ENCODE assay signal across 9 mouse cellular contexts in genomic region chr1:74298996-74299395, GRCm38 (mm10). TPM values are rescaled to one million over a fixed set of nuclear protein-coding genes. Genes with fewer than 3 reads are reported as not detected.
DNase-seq lines count a peak whose midpoint lies in the region; ATAC-seq and TF ChIP-seq lines count a peak whose summit lies in the region.
"Had no signal": no experiment of that assay in that cellular context is flagged by ENCODE, and none has a peak within 500 bp of the region (broad histone marks: within the 10 kb centered on the region; RNA-seq: fewer than 3 reads in every experiment).

No protein-coding gene starts in this region.

- no peak overlapping the region for H3K9ac ChIP-seq in limb, embryonic 15.5 days
- H3K9ac ChIP-seq: liver, embryonic 14.5 days had no signal

- no peaks in the 10 kb centered on the region for H3K9me3 ChIP-seq in limb, embryonic 15.5 days
- no peaks in the 10 kb centered on the region for H3K9me3 ChIP-seq in limb, embryonic 10.5 days (replicated peaks)

- H3K4me2 ChIP-seq in limb, embryonic 15.5 days: no peak overlapping the region

- peaks cover 3% of the 10 kb centered on the region; the same call in 1 of the 2 replicates for H3K36me3 ChIP-seq in limb, embryonic 15.5 days
- H3K36me3 ChIP-seq in limb, embryonic 10.5 days: peaks cover 7% of the 10 kb centered on the region
- H3K36me3 ChIP-seq in thymus, adult 2 months (ENCODE audit: control insufficient read depth, insufficient read depth, low read length): no peaks in the 10 kb centered on the region

- TF ChIP-seq POLR2A in thymus, adult 2 months (IDR thresholded peaks at IDR 0.05; ENCODE audit: control insufficient read depth, extremely low read depth, insufficient read depth, low read length, poor library complexity): no peak

- H3K4me1 ChIP-seq in limb, embryonic 15.5 days: peaks cover 78% of the 10 kb centered on the region
- peaks cover 44% of the 10 kb centered on the region for H3K4me1 ChIP-seq in limb, embryonic 10.5 days
- peaks cover 15% of the 10 kb centered on the region for H3K4me1 ChIP-seq in thymus, adult 2 months (replicated peaks; ENCODE audit: control insufficient read depth, insufficient read depth, low read length)

- no peak for TF ChIP-seq CTCF in thymus, adult 2 months (IDR thresholded peaks at IDR 0.05; ENCODE audit: borderline replicate concordance, control insufficient read depth, extremely low read depth, insufficient read depth, low read length, poor library complexity)

- peak overlapping the region; percentile 97 for H3K27ac ChIP-seq in limb, embryonic 15.5 days
- H3K27ac ChIP-seq in limb, embryonic 10.5 days: no peak overlapping the region
- no peak overlapping the region for H3K27ac ChIP-seq in thymus, adult 2 months (ENCODE audit: control insufficient read depth, insufficient read depth, low read length)
- H3K27ac ChIP-seq: liver, embryonic 14.5 days had no signal

- H3K4me3 ChIP-seq in limb, embryonic 15.5 days: no peak overlapping the region
- no peak overlapping the region for H3K4me3 ChIP-seq in limb, embryonic 10.5 days
- H3K4me3 ChIP-seq in thymus, adult 2 months (ENCODE audit: control insufficient read depth, insufficient read depth, low read length): no peak overlapping the region

- H3K27me3 ChIP-seq in limb, embryonic 15.5 days: no peaks in the 10 kb centered on the region
- no peaks in the 10 kb centered on the region for H3K27me3 ChIP-seq in limb, embryonic 10.5 days (ENCODE audit: low read depth, poor library complexity, severe bottlenecking)
- no peaks in the 10 kb centered on the region; the same call in 1 of the 2 replicates for H3K27me3 ChIP-seq in thymus, adult 2 months (ENCODE audit: control insufficient read depth, insufficient read depth, low read length)

- no peak for ATAC-seq in limb, embryonic 15.5 days (ENCODE audit: insufficient number of reproducible peaks, low FRiP score, low TSS enrichment, low read depth)
- ATAC-seq in erythroblast, adult 5-6 weeks (replicated peaks; ENCODE audit: low FRiP score, poor library complexity, severe bottlenecking): no peak

- 44% methylated on average over 5 of the region's 5 CpGs for WGBS in limb, embryonic 15.5 days
- 75% methylated on average over 5 of the region's 5 CpGs for WGBS in limb, embryonic 10.5 days
- 88% methylated on average over 5 of the region's 5 CpGs for WGBS in thymus, adult 2 months

- no peak for DNase-seq in limb, embryonic 10.5 days (ENCODE audit: low spot score)
- peak; percentile 44 to 67 for DNase-seq in cerebellum, postnatal 10 days
- peak; percentile 55 for DNase-seq in heart, adult 8-10 months (ENCODE audit: low spot score)
- DNase-seq in lung, postnatal 25 days (ENCODE audit: low spot score): peak; percentile 69
- DNase-seq in thymus, adult 2 months: no peak
- DNase-seq in layer of hippocampus, postnatal 14 days (ENCODE audit: low spot score in 2 of 2): no peak

RNA-seq across cellular contexts. Expression of gene Tmbim1, which starts 6.4 kb away (rescaled TPM):
- polyA plus RNA-seq in limb, embryonic 15.5 days (2015; fragmentation: Nextera tagmentation; extraction: Ambion mirVana): 58.8 and 69.6 TPM in 2 replicates
- 10.7 and 12.0 TPM in 2 replicates for polyA plus RNA-seq in limb, embryonic 10.5 days (2016; fragmentation: Nextera tagmentation; extraction: Ambion mirVana)
- total RNA-seq in heart, adult 8-10 months (2022): 10 to 100 TPM; 40.4 to 45.1 (median 44.2) TPM
- polyA plus RNA-seq in thymus, adult 2 months (2012; rRNA removed): 55.5 and 69.2 TPM in 2 replicates
- total RNA-seq in layer of hippocampus, postnatal 14 days (2021): 10 to 100 TPM; 19.5 to 19.7 TPM
- 2.1 and 4.2 TPM in 2 replicates for total RNA-seq in erythroblast, adult 5-6 weeks (2015; ENCODE audit: low replicate concordance)
- 1.9 and 2.6 TPM in 2 replicates for total RNA-seq in erythroblast, adult 5-6 weeks (2017; ENCODE audit: low replicate concordance)

RNA-seq across cellular contexts. Expression of gene Pnkd, which starts 14.3 kb away (rescaled TPM):
- 104 and 114 TPM in 2 replicates for polyA plus RNA-seq in limb, embryonic 15.5 days (2015; fragmentation: Nextera tagmentation; extraction: Ambion mirVana)
- polyA plus RNA-seq in limb, embryonic 10.5 days (2016; fragmentation: Nextera tagmentation; extraction: Ambion mirVana): 113 and 121 TPM in 2 replicates
- 100 to 1,000 TPM; 125 to 142 (median 135) TPM for total RNA-seq in heart, adult 8-10 months (2022)
- polyA plus RNA-seq in thymus, adult 2 months (2012; rRNA removed): 41.1 and 50.1 TPM in 2 replicates
- 100 to 1,000 TPM; 143 to 157 TPM for total RNA-seq in layer of hippocampus, postnatal 14 days (2021)
- 7.1 and 17.7 TPM in 2 replicates for total RNA-seq in erythroblast, adult 5-6 weeks (2015; ENCODE audit: low replicate concordance)
- 2.4 TPM in 1 of 2 replicates, not detected in the other for total RNA-seq in erythroblast, adult 5-6 weeks (2017; ENCODE audit: low replicate concordance)

RNA-seq across cellular contexts. Expression of gene Aamp, which starts 14.5 kb away (rescaled TPM):
- 232 and 249 TPM in 2 replicates for polyA plus RNA-seq in limb, embryonic 15.5 days (2015; fragmentation: Nextera tagmentation; extraction: Ambion mirVana)
- 263 and 272 TPM in 2 replicates for polyA plus RNA-seq in limb, embryonic 10.5 days (2016; fragmentation: Nextera tagmentation; extraction: Ambion mirVana)
- total RNA-seq in heart, adult 8-10 months (2022): 100 to 1,000 TPM in 2 of 4 experiments, 10 to 100 TPM in 2; 95.4 to 107 (median 99.6) TPM
- polyA plus RNA-seq in thymus, adult 2 months (2012; rRNA removed): 183 and 201 TPM in 2 replicates
- 100 to 1,000 TPM; 143 to 145 TPM for total RNA-seq in layer of hippocampus, postnatal 14 days (2021)
- 4.6 and 10.4 TPM in 2 replicates for total RNA-seq in erythroblast, adult 5-6 weeks (2015; ENCODE audit: low replicate concordance)
- 15.3 and 27.6 TPM in 2 replicates for total RNA-seq in erythroblast, adult 5-6 weeks (2017; ENCODE audit: low replicate concordance)

RNA-seq across cellular contexts. Expression of gene Gpbar1, which starts 20.6 kb away (rescaled TPM):
- 0.18 TPM in 1 of 2 replicates, not detected in the other for polyA plus RNA-seq in limb, embryonic 15.5 days (2015; fragmentation: Nextera tagmentation; extraction: Ambion mirVana)
- polyA plus RNA-seq in limb, embryonic 10.5 days (2016; fragmentation: Nextera tagmentation; extraction: Ambion mirVana): 0.26 TPM in 1 of 2 replicates, not detected in the other
- total RNA-seq in heart, adult 8-10 months (2022): not detected
- polyA plus RNA-seq in thymus, adult 2 months (2012; rRNA removed): 0.40 and 1.3 TPM in 2 replicates
- not detected for total RNA-seq in layer of hippocampus, postnatal 14 days (2021)
- total RNA-seq in erythroblast, adult 5-6 weeks (2015; ENCODE audit: low replicate concordance): not detected in 2 replicates
- total RNA-seq in erythroblast, adult 5-6 weeks (2017; ENCODE audit: low replicate concordance): not detected in 2 replicates

Comparison
In these comparisons a context has a peak if more than half of its experiments do, and no peak if none do; other contexts are left out.
1. DNase-seq: peak in cerebellum, postnatal 10 days (2 of 2), heart, adult 8-10 months (single experiment) and lung, postnatal 25 days (single experiment); none in limb, embryonic 10.5 days (single experiment), thymus, adult 2 months (single experiment) and layer of hippocampus, postnatal 14 days (0 of 2).
2. RNA of gene Pnkd, which starts 14.3 kb away (total RNA-seq): 143 to 157 TPM in layer of hippocampus, postnatal 14 days and 125 to 142 TPM in heart, adult 8-10 months; 2.4 to 17.7 TPM in erythroblast, adult 5-6 weeks; every median in the first group is over 4 times any median in the second.